Mouse (Mus musculus): ENCODE measurements around the gene Frs3. TPM values are rescaled to one million over a fixed set of nuclear protein-coding genes. Genes with fewer than 3 reads are reported as not detected.
"Not testable (repeated sequence)": the region's sequence is repeated elsewhere in the genome, so short reads cannot be mapped to it uniquely, and the experiment has no call there.

Gene Frs3
- polyA plus RNA-seq (2015; fragmentation: Nextera tagmentation; extraction: Ambion mirVana) = 28.6 and 32.9 TPM in 2 replicates

- H3K9ac ChIP-seq = peak within 1 kb of the TSS; percentile 90
- peaks cover 23% of the 10 kb centered on the region for H3K36me3 ChIP-seq
- ATAC-seq (ENCODE audit: low FRiP score) = peak; percentile 62
- H3K4me2 ChIP-seq = peak within 1 kb of the TSS; percentile 77
- under 1% methylated on average over 57 of the region's 58 CpGs for WGBS
- peak within 1 kb of the TSS; percentile 72 for H3K4me3 ChIP-seq
- peak within 1 kb of the TSS; percentile 91 for H3K27ac ChIP-seq
- peaks cover 26% of the 10 kb centered on the region for H3K27me3 ChIP-seq
- peaks cover 37% of the 10 kb centered on the region for H3K4me1 ChIP-seq (replicated peaks)
- no peaks in the 10 kb centered on the region for H3K9me3 ChIP-seq
Observed at GRCm38 (mm10) chr17:47688608-47689575, at the start of gene Frs3. Gene Frs3 (plus strand): TSS chr17:47689030.

- 76% methylated on average over 2 of the region's 2 CpGs for WGBS
- Histone ChIP-seq H3K9me3 (no peaks in the 10 kb centered on the region), H3K4me1 (replicated peaks) (peaks cover 8% of the 10 kb centered on the region; the same call in 1 of the 2 replicates), H3K9ac (no peak overlapping the region), H3K27ac (no peak overlapping the region), H3K27me3 (no peaks in the 10 kb centered on the region), H3K36me3 (no peaks in the 10 kb centered on the region), H3K4me3 (no peak overlapping the region), H3K4me2 (no peak overlapping the region)
- ATAC-seq (ENCODE audit: low FRiP score) = no peak
Observed at GRCm38 (mm10) chr17:47642992-47643391, 45.8 kb upstream of the Frs3 start.

- Histone ChIP-seq H3K4me2 (no peak overlapping the region), H3K9me3 (no peaks in the 10 kb centered on the region), H3K27ac (no peak overlapping the region), H3K9ac (no peak overlapping the region), H3K4me3 (no peak overlapping the region), H3K4me1 (replicated peaks) (0 out of 2 replicates have a peak, but pooled peaks cover 6% of the 10 kb centered on the region), H3K36me3 (peaks cover 6% of the 10 kb centered on the region), H3K27me3 (no peaks in the 10 kb centered on the region)
- WGBS = 70% methylated on average over 1 of the region's 1 CpGs
- no peak for ATAC-seq (ENCODE audit: low FRiP score)
Observed at GRCm38 (mm10) chr17:47646683-47647082, 42.1 kb upstream of the Frs3 start.

- H3K36me3 ChIP-seq = peaks cover 11% of the 10 kb centered on the region
- H3K27me3 ChIP-seq = no peaks in the 10 kb centered on the region
- no peak overlapping the region for H3K4me2 ChIP-seq
- no peak overlapping the region for H3K27ac ChIP-seq
- H3K9ac ChIP-seq = no peak overlapping the region
- 33% methylated on average over 4 of the region's 4 CpGs for WGBS
- no peak for ATAC-seq (ENCODE audit: low FRiP score)
- no peaks in the 10 kb centered on the region for H3K9me3 ChIP-seq
- peaks cover 6% of the 10 kb centered on the region; the same call in 1 of the 2 replicates for H3K4me1 ChIP-seq (replicated peaks)
- no peak overlapping the region for H3K4me3 ChIP-seq
Observed at GRCm38 (mm10) chr17:47648966-47649365, 39.9 kb upstream of the Frs3 start.

- Histone ChIP-seq H3K27me3 (no peaks in the 10 kb centered on the region), H3K27ac (peak overlapping the region; percentile 48; the same call in 1 of the 2 replicates), H3K9me3 (no peaks in the 10 kb centered on the region), H3K9ac (no peak overlapping the region), H3K4me3 (no peak overlapping the region), H3K36me3 (peaks cover 11% of the 10 kb centered on the region), H3K4me1 (replicated peaks) (peaks cover 3% of the 10 kb centered on the region; the same call in 1 of the 2 replicates), H3K4me2 (no peak overlapping the region)
- WGBS = 53% methylated on average over 2 of the region's 2 CpGs
- no peak for ATAC-seq (ENCODE audit: low FRiP score)
Observed at GRCm38 (mm10) chr17:47651953-47652352, 36.9 kb upstream of the Frs3 start.

GRCm38 (mm10) chr17:47654346-47654745 is 34.5 kb upstream of the Frs3 start:
- H3K9ac ChIP-seq; ATAC-seq (ENCODE audit: low FRiP score); H3K9me3 ChIP-seq; H3K27me3 ChIP-seq; H3K4me3 ChIP-seq; H3K4me1 ChIP-seq (replicated peaks); H3K4me2 ChIP-seq; H3K27ac ChIP-seq: not testable (repeated sequence)
- H3K36me3 ChIP-seq = peaks cover 13% of the 10 kb centered on the region
- 92% methylated on average over 8 of the region's 8 CpGs for WGBS

GRCm38 (mm10) chr17:47655697-47656096 is 33.1 kb upstream of the Frs3 start:
- H3K4me2 ChIP-seq = no peak overlapping the region
- WGBS = 78% methylated on average over 5 of the region's 5 CpGs
- no peak overlapping the region for H3K4me3 ChIP-seq
- peaks cover 3% of the 10 kb centered on the region; the same call in 1 of the 2 replicates for H3K4me1 ChIP-seq (replicated peaks)
- H3K36me3 ChIP-seq = peaks cover 17% of the 10 kb centered on the region
- no peak overlapping the region for H3K27ac ChIP-seq
- ATAC-seq (ENCODE audit: low FRiP score) = no peak
- no peak overlapping the region for H3K9ac ChIP-seq
- no peaks in the 10 kb centered on the region for H3K27me3 ChIP-seq
- H3K9me3 ChIP-seq = no peaks in the 10 kb centered on the region

GRCm38 (mm10) chr17:47657901-47658300 is 30.9 kb upstream of the Frs3 start:
- H3K36me3 ChIP-seq = peaks cover 15% of the 10 kb centered on the region
- no peaks in the 10 kb centered on the region for H3K4me1 ChIP-seq (replicated peaks)
- no peak overlapping the region for H3K4me3 ChIP-seq
- H3K9ac ChIP-seq = no peak overlapping the region
- no peak for ATAC-seq (ENCODE audit: low FRiP score)
- no peak overlapping the region for H3K4me2 ChIP-seq
- no peaks in the 10 kb centered on the region for H3K9me3 ChIP-seq
- H3K27ac ChIP-seq = no peak overlapping the region
- H3K27me3 ChIP-seq = no peaks in the 10 kb centered on the region
- WGBS = 89% methylated on average over 4 of the region's 4 CpGs

- peaks cover 6% of the 10 kb centered on the region; the same call in 1 of the 2 replicates for H3K4me1 ChIP-seq (replicated peaks)
- H3K9me3 ChIP-seq = no peaks in the 10 kb centered on the region
- H3K4me3 ChIP-seq = no peak overlapping the region
- 91% methylated on average over 3 of the region's 3 CpGs for whole genome bisulfite sequencing
- peaks cover 10% of the 10 kb centered on the region for H3K36me3 ChIP-seq
- no peak overlapping the region for H3K4me2 ChIP-seq
- no peak for ATAC-seq (ENCODE audit: low FRiP score)
- H3K27ac ChIP-seq = no peak overlapping the region
- no peak overlapping the region for H3K9ac ChIP-seq
- H3K27me3 ChIP-seq = no peaks in the 10 kb centered on the region
Observed at GRCm38 (mm10) chr17:47658741-47659243, 30.0 kb upstream of the Frs3 start.

- Histone ChIP-seq H3K4me3 (no peak overlapping the region), H3K27me3 (no peaks in the 10 kb centered on the region), H3K27ac (no peak overlapping the region), H3K4me1 (replicated peaks) (peaks cover 6% of the 10 kb centered on the region; the same call in 1 of the 2 replicates), H3K4me2 (no peak overlapping the region), H3K36me3 (peaks cover 14% of the 10 kb centered on the region), H3K9ac (no peak overlapping the region), H3K9me3 (no peaks in the 10 kb centered on the region)
- 20% methylated on average over 9 of the region's 9 CpGs for WGBS
- no peak for ATAC-seq (ENCODE audit: low FRiP score)
Observed at GRCm38 (mm10) chr17:47663009-47663713, 25.7 kb upstream of the Frs3 start.

GRCm38 (mm10) chr17:47664474-47664873 is 24.4 kb upstream of the Frs3 start:
- Histone ChIP-seq H3K9ac (no peak overlapping the region), H3K27ac (no peak overlapping the region), H3K4me3 (no peak overlapping the region), H3K9me3 (no peaks in the 10 kb centered on the region), H3K4me2 (no peak overlapping the region), H3K4me1 (replicated peaks) (peaks cover 11% of the 10 kb centered on the region), H3K36me3 (peaks cover 12% of the 10 kb centered on the region), H3K27me3 (no peaks in the 10 kb centered on the region)
- no peak for ATAC-seq (ENCODE audit: low FRiP score)
- 87% methylated on average over 7 of the region's 7 CpGs for WGBS

- Histone ChIP-seq H3K4me2 (no peak overlapping the region), H3K9ac (no peak overlapping the region), H3K4me1 (replicated peaks) (peaks cover 25% of the 10 kb centered on the region), H3K36me3 (peaks cover 8% of the 10 kb centered on the region; the same call in 1 of the 2 replicates), H3K4me3 (no peak overlapping the region), H3K9me3 (no peaks in the 10 kb centered on the region), H3K27ac (no peak overlapping the region), H3K27me3 (peaks cover 19% of the 10 kb centered on the region; the same call in 1 of the 2 replicates)
- WGBS = 63% methylated on average over 4 of the region's 4 CpGs
- ATAC-seq (ENCODE audit: low FRiP score) = no peak
Observed at GRCm38 (mm10) chr17:47669166-47669565, 19.7 kb upstream of the Frs3 start.

Data from hindbrain, embryonic 13.5 days (tissue).